In genomic region chr13:97006784-97007183, GRCm38 (mm10) we compare ENCODE assay signal across 12 mouse cellular contexts. TPM values are rescaled to one million over a fixed set of nuclear protein-coding genes. Genes with fewer than 3 reads are reported as not detected.
DNase-seq lines count a peak whose midpoint lies in the region; ATAC-seq lines count a peak whose summit lies in the region.
"Had no signal": no experiment of that assay in that cellular context is flagged by ENCODE, and none has a peak within 500 bp of the region (broad histone marks: within the 10 kb centered on the region; RNA-seq: fewer than 3 reads in every experiment).

No protein-coding gene starts in this region.

- no peaks in the 10 kb centered on the region for H3K27me3 ChIP-seq in kidney, embryonic 15.5 days
- H3K27me3 ChIP-seq in forebrain, embryonic 14.5 days (replicated peaks; ENCODE audit: control insufficient read depth, insufficient read depth, low read length), result no peaks in the 10 kb centered on the region
- peaks cover 12% of the 10 kb centered on the region; the same call in 1 of the 2 replicates for H3K27me3 ChIP-seq in liver, embryonic 15.5 days
- H3K27me3 ChIP-seq in stomach, embryonic 14.5 days (ENCODE audit: control insufficient read depth, insufficient read depth, low read length), result no peaks in the 10 kb centered on the region

- peaks cover 12% of the 10 kb centered on the region for H3K4me1 ChIP-seq in kidney, embryonic 15.5 days
- no peaks in the 10 kb centered on the region for H3K4me1 ChIP-seq in forebrain, embryonic 14.5 days (ENCODE audit: control insufficient read depth, insufficient read depth, low read length)
- H3K4me1 ChIP-seq in liver, embryonic 15.5 days (replicated peaks), result peaks cover 21% of the 10 kb centered on the region
- no peaks in the 10 kb centered on the region; the same call in 1 of the 2 replicates for H3K4me1 ChIP-seq in stomach, embryonic 14.5 days (ENCODE audit: control insufficient read depth, insufficient read depth, low read length)

- no peak for DNase-seq in kidney, postnatal 14 days
- no peak for DNase-seq in forebrain, embryonic 14.5 days (ENCODE audit: low spot score)
- DNase-seq in adrenal gland, postnatal 4 days (ENCODE audit: low spot score in 2 of 2), result no peak
- DNase-seq in gastrocnemius, postnatal 25 days, result no peak
- DNase-seq in kidney, postnatal 36 days, result no peak

- H3K36me3 ChIP-seq in kidney, embryonic 15.5 days, result no peaks in the 10 kb centered on the region
- no peaks in the 10 kb centered on the region for H3K36me3 ChIP-seq in forebrain, embryonic 14.5 days (ENCODE audit: control insufficient read depth, insufficient read depth, low read length)
- H3K36me3 ChIP-seq in liver, embryonic 15.5 days (replicated peaks), result no peaks in the 10 kb centered on the region
- no peaks in the 10 kb centered on the region for H3K36me3 ChIP-seq in stomach, embryonic 14.5 days (ENCODE audit: control insufficient read depth, insufficient read depth, low read length)
- H3K36me3 ChIP-seq: G1E had no signal

- peak overlapping the region; percentile 87 for H3K4me2 ChIP-seq in kidney, embryonic 15.5 days
- H3K4me2 ChIP-seq in forebrain, embryonic 14.5 days (ENCODE audit: low read length), result peak overlapping the region; percentile 72; the same call in 1 of the 2 replicates
- H3K4me2 ChIP-seq in liver, embryonic 15.5 days, result peak overlapping the region; percentile 93
- H3K4me2 ChIP-seq in stomach, embryonic 14.5 days (replicated peaks; ENCODE audit: low read depth, low read length), result peak overlapping the region; percentile 76; the same call in 1 of the 2 replicates

- no peak overlapping the region for H3K9ac ChIP-seq in kidney, embryonic 15.5 days
- H3K9ac ChIP-seq in forebrain, embryonic 14.5 days (ENCODE audit: low read length), result no peak overlapping the region
- H3K9ac ChIP-seq in liver, embryonic 15.5 days, result no peak overlapping the region; the same call in 1 of the 2 replicates
- no peak overlapping the region for H3K9ac ChIP-seq in stomach, embryonic 14.5 days (replicated peaks; ENCODE audit: low read depth, low read length)

- H3K27ac ChIP-seq in kidney, embryonic 15.5 days, result no peak overlapping the region
- no peak overlapping the region for H3K27ac ChIP-seq in forebrain, embryonic 14.5 days (ENCODE audit: low read depth, low read length)
- no peak overlapping the region for H3K27ac ChIP-seq in liver, embryonic 15.5 days (replicated peaks)
- no peak overlapping the region for H3K27ac ChIP-seq in stomach, embryonic 14.5 days (ENCODE audit: low read length)

- WGBS in kidney, embryonic 15.5 days, result 27% methylated on average over 2 of the region's 2 CpGs
- 60% methylated on average over 2 of the region's 2 CpGs for WGBS in forebrain, embryonic 14.5 days
- 42% methylated on average over 2 of the region's 2 CpGs for WGBS in liver, embryonic 15.5 days (ENCODE audit: insufficient replicate concordance)
- 30% methylated on average over 2 of the region's 2 CpGs for WGBS in stomach, embryonic 14.5 days

- ATAC-seq in kidney, embryonic 15.5 days (replicated peaks; ENCODE audit: low FRiP score), result no peak
- no peak for ATAC-seq in forebrain, embryonic 14.5 days
- no peak for ATAC-seq in liver, embryonic 15.5 days (ENCODE audit: insufficient read depth)
- ATAC-seq in stomach, embryonic 14.5 days (ENCODE audit: insufficient number of reproducible peaks, insufficient read depth, low FRiP score, low read depth), result no peak

- no peaks in the 10 kb centered on the region for H3K9me3 ChIP-seq in kidney, embryonic 15.5 days (replicated peaks)
- no peaks in the 10 kb centered on the region for H3K9me3 ChIP-seq in forebrain, embryonic 14.5 days (replicated peaks; ENCODE audit: control insufficient read depth, low read length)
- no peaks in the 10 kb centered on the region for H3K9me3 ChIP-seq in liver, embryonic 15.5 days (replicated peaks)
- no peaks in the 10 kb centered on the region for H3K9me3 ChIP-seq in stomach, embryonic 14.5 days (ENCODE audit: control insufficient read depth, low read depth, low read length)
- H3K9me3 ChIP-seq: G1E had no signal

- peak overlapping the region; percentile 48 for H3K4me3 ChIP-seq in kidney, embryonic 15.5 days (replicated peaks)
- H3K4me3 ChIP-seq in forebrain, embryonic 14.5 days (ENCODE audit: low read depth, low read length), result no peak overlapping the region
- peak overlapping the region; percentile 58 for H3K4me3 ChIP-seq in liver, embryonic 15.5 days (replicated peaks)
- H3K4me3 ChIP-seq in stomach, embryonic 14.5 days (ENCODE audit: low read depth, low read length), result no peak overlapping the region

RNA-seq across cellular contexts. Expression of gene 1700029F12Rik, which starts 27.4 kb away (rescaled TPM):
- polyA plus RNA-seq in kidney, embryonic 15.5 days (2015; fragmentation: Nextera tagmentation; extraction: Ambion mirVana), result not detected in 2 replicates
- polyA plus RNA-seq in forebrain, embryonic 14.5 days (2014; fragmentation: Nextera tagmentation; extraction: Ambion mirVana), result not detected in 2 replicates
- polyA plus RNA-seq in liver, embryonic 15.5 days (2015; fragmentation: Nextera tagmentation; extraction: Ambion mirVana), result not detected in 2 replicates
- polyA plus RNA-seq in stomach, embryonic 14.5 days (2014; fragmentation: Nextera tagmentation; extraction: Ambion mirVana), result not detected in 2 replicates
- under 1 TPM in 1 of 2 experiments, not detected in 1; 0.36 TPM for total RNA-seq in adrenal gland, postnatal 4 days (2021)
- not detected for total RNA-seq in gastrocnemius, postnatal 25 days (2021)
- total RNA-seq: G1E; hematopoietic stem cell, adult 5-6 weeks; left cerebral cortex, postnatal 14 days had no signal
- polyA plus RNA-seq: G1E, myocyte had no signal

Comparison
In these comparisons a context has a peak if more than half of its experiments do, and no peak if none do; other contexts are left out.
1. H3K4me3 ChIP-seq: peak in kidney, embryonic 15.5 days (single experiment) and liver, embryonic 15.5 days (single experiment); none in forebrain, embryonic 14.5 days (single experiment) and stomach, embryonic 14.5 days (single experiment).
2. Peak in every context shown above with its lines, with median percentiles within 50 percentile points of each other: H3K4me2 ChIP-seq.